Mouse (Mus musculus) liver, postnatal 0 days (tissue): Measurements from ENCODE around the gene Rho. TPM values are rescaled to one million over a fixed set of nuclear protein-coding genes. Genes with fewer than 3 reads are reported as not detected.

Experiments used
- ATAC-seq: fragments of 200-750 bp; cut with Nextera tagmentation; 2 replicates; pipeline ENCODE4 v1.8.0; 2017; ENCODE audit warnings: mild to moderate bottlenecking, moderate library complexity
- DNase-seq: peaks from one replicate; pipeline ENCODE4 v3.0.0-alpha.2; 2016
- H3K27ac ChIP-seq: fragments of 300-500 bp; sonication (generic); 2 replicates; pipeline ENCODE4 v1.5.1; 2014; ENCODE audit warnings: antibody characterized with exemption, moderate library complexity, mild to moderate bottlenecking, low read depth
- H3K27me3 ChIP-seq: fragments of 300-500 bp; sonication (generic); 2 replicates; pipeline ENCODE4 v1.6.1; 2014; ENCODE audit warnings: low read length, control low read depth, mixed read lengths; ENCODE audit not compliant: insufficient read depth
- H3K36me3 ChIP-seq: fragments of 300-500 bp; sonication (generic); replicated peaks from 2 replicates; pipeline ENCODE4 v1.6.1; 2014; ENCODE audit warnings: mild to moderate bottlenecking, control low read depth, low read length, moderate library complexity, mixed read lengths; ENCODE audit not compliant: insufficient read depth
- H3K4me1 ChIP-seq: fragments of 300-500 bp; sonication (generic); 2 replicates; pipeline ENCODE4 v1.6.1; 2014; ENCODE audit warnings: antibody characterized with exemption, mild to moderate bottlenecking, control low read depth; ENCODE audit not compliant: insufficient read depth
- H3K4me2 ChIP-seq: fragments of 300-500 bp; sonication (generic); 2 replicates; pipeline ENCODE4 v1.6.1; 2014; ENCODE audit warnings: low read depth, mild to moderate bottlenecking, low read length, moderate library complexity, mixed read lengths
- H3K4me3 ChIP-seq: fragments of 300-500 bp; sonication (generic); 2 replicates; pipeline ENCODE4 v1.5.1; 2014; ENCODE audit warnings: low read depth, low read length
- H3K9ac ChIP-seq: fragments of 300-500 bp; sonication (generic); replicated peaks from 2 replicates; pipeline ENCODE4 v1.6.1; 2014; ENCODE audit warnings: mild to moderate bottlenecking, moderate library complexity
- H3K9me3 ChIP-seq: fragments of 300-500 bp; sonication (generic); 2 replicates; pipeline ENCODE4 v1.6.1; 2016; ENCODE audit warnings: mild to moderate bottlenecking, control low read depth, low read length, mixed read lengths
- CTCF ChIP-seq: sonication (generic); IDR thresholded peaks from 2 replicates; pipeline ENCODE4 v1.5.1; 2016; ENCODE audit warnings: antibody characterized with exemption, low read depth
- EP300 ChIP-seq: IDR thresholded peaks from 2 replicates; pipeline ENCODE4 v1.6.1; 2016; ENCODE audit warnings: antibody characterized with exemption, low read depth, mild to moderate bottlenecking
- WGBS: fragments of 180-500 bp; shearing (Covaris S2); extraction: QIAGEN DNeasy Blood & Tissue Kit; methylation state at CpG from one replicate; pipeline ENCODE4 v1.1.7; 2014; ENCODE audit not compliant: insufficient replicate concordance; 5-methylcytosine and 5-hydroxymethylcytosine counted together
- polyA plus RNA-seq: library from polyadenylated mRNA; unstranded; fragments of >200 nt; fragmentation: Nextera tagmentation; extraction: Ambion mirVana; gene quantifications from 2 replicates; pipeline ENCODE4 v1.2.1, GENCODE M21; 2015

The Rho gene
- polyA plus RNA-seq, 1 experiment from 2014 or later, result not detected

DNA sequence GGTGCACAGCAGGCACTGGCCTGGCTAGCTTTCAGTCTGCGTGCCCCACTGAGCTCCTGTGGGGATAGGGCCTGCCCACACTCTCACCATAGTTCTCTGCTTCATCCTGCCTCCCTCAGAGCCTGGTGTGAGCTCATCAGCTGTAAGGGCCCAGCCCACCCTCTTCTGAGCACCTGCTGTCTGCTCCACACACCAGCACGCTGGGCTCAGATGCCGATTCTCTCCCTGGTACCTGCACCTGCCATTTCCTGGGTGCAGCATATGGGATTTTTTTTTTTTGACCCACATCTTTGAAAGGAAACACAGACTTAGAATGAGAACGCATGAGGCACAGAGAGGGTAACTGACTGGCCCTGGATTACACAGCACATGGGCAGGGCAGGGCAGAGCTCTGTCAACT lies 58.1 kb downstream of the Rho start:
- H3K27ac ChIP-seq, result no peak overlapping the region
- H3K9ac ChIP-seq, result no peak overlapping the region
- H3K36me3 ChIP-seq, result no peaks in the 10 kb centered on the region
- TF ChIP-seq CTCF, result no peak
- no peak for TF ChIP-seq EP300
- no peak for DNase-seq
- WGBS, result 62% methylated on average over 4 of the region's 4 CpGs
- H3K4me2 ChIP-seq, result peak overlapping the region; percentile 19
- peaks cover 13% of the 10 kb centered on the region for H3K4me1 ChIP-seq
- peaks cover 35% of the 10 kb centered on the region for H3K27me3 ChIP-seq
- 0 out of 2 replicates have a peak, but pooled peaks have one; percentile 12 for ATAC-seq
- H3K9me3 ChIP-seq, result no peaks in the 10 kb centered on the region
- H3K4me3 ChIP-seq, result no peak overlapping the region

Other genes starting within 250 kb of the Rho start
- gene Tmem40, start 169.3 kb upstream of the Rho start, polyA plus RNA-seq, result 18.9 and 21.2 TPM in 2 replicates
- 0.59 and 0.61 TPM in 2 replicates for gene Cand2, start 157.2 kb upstream of the Rho start, polyA plus RNA-seq
- gene Rpl32, start 123.0 kb upstream of the Rho start, polyA plus RNA-seq, result 1,354 and 1,414 TPM in 2 replicates
- gene Efcab12, start 93.3 kb upstream of the Rho start, polyA plus RNA-seq, result 0.11 TPM in 1 of 2 replicates, not detected in the other
- 4.1 and 4.6 TPM in 2 replicates for gene Mbd4, start 78.4 kb upstream of the Rho start, polyA plus RNA-seq
- 1.2 and 1.6 TPM in 2 replicates for gene Ift122, start 78.3 kb upstream of the Rho start, polyA plus RNA-seq
- gene H1foo, start 13.2 kb downstream of the Rho start, polyA plus RNA-seq, result not detected in 2 replicates
- 8.5 and 8.7 TPM in 2 replicates for gene Plxnd1, start 63.3 kb downstream of the Rho start, polyA plus RNA-seq